Mouse (Mus musculus) liver, embryonic 15.5 days (tissue): Measurements from ENCODE around the gene Ruvbl1. TPM values are rescaled to one million over a fixed set of nuclear protein-coding genes. Genes with fewer than 3 reads are reported as not detected.

Experiments used
- ATAC-seq: fragments of 200-750 bp; cut with Nextera tagmentation; 2 replicates; pipeline ENCODE4 v1.8.0; 2017; ENCODE audit warnings: moderate number of reproducible peaks, mild to moderate bottlenecking, moderate library complexity; ENCODE audit not compliant: insufficient read depth
- H3K27ac ChIP-seq: fragments of 300-500 bp; sonication (generic); replicated peaks from 2 replicates; pipeline ENCODE4 v1.5.1; 2015; ENCODE audit warnings: mild to moderate bottlenecking, inconsistent platforms
- H3K27me3 ChIP-seq: fragments of 300-500 bp; sonication (generic); 2 replicates; pipeline ENCODE4 v1.6.1; 2015; ENCODE audit warnings: mild to moderate bottlenecking, inconsistent platforms
- H3K36me3 ChIP-seq: fragments of 300-500 bp; sonication (generic); replicated peaks from 2 replicates; pipeline ENCODE4 v1.6.1; 2015; ENCODE audit warnings: moderate library complexity, mild to moderate bottlenecking, inconsistent platforms
- H3K4me1 ChIP-seq: fragments of 300-500 bp; sonication (generic); replicated peaks from 2 replicates; pipeline ENCODE4 v1.6.1; 2015; ENCODE audit warnings: inconsistent platforms
- H3K4me2 ChIP-seq: fragments of 300-500 bp; sonication (generic); 2 replicates; pipeline ENCODE4 v1.6.1; 2015; ENCODE audit warnings: moderate library complexity, mild to moderate bottlenecking, inconsistent platforms
- H3K4me3 ChIP-seq: fragments of 300-500 bp; sonication (generic); replicated peaks from 2 replicates; pipeline ENCODE4 v1.5.1; 2015; ENCODE audit warnings: mild to moderate bottlenecking, inconsistent platforms
- H3K9ac ChIP-seq: fragments of 300-500 bp; sonication (generic); 2 replicates; pipeline ENCODE4 v1.6.1; 2015; ENCODE audit warnings: moderate library complexity, mild to moderate bottlenecking, inconsistent platforms
- H3K9me3 ChIP-seq: fragments of 300-500 bp; sonication (generic); replicated peaks from 2 replicates; pipeline ENCODE4 v1.6.1; 2016; ENCODE audit warnings: inconsistent platforms
- WGBS: fragments of 180-500 bp; shearing (Covaris S2); methylation state at CpG from one replicate; pipeline ENCODE4 v1.1.7; 2015; ENCODE audit warnings: mixed read lengths; ENCODE audit not compliant: insufficient replicate concordance; 5-methylcytosine and 5-hydroxymethylcytosine counted together
- polyA plus RNA-seq: library from polyadenylated mRNA; unstranded; fragments of >200 nt; fragmentation: Nextera tagmentation; extraction: Ambion mirVana; gene quantifications from 2 replicates; pipeline ENCODE4 v1.2.1, GENCODE M21; 2015

Gene Ruvbl1
- 68.2 and 73.7 TPM in 2 replicates for polyA plus RNA-seq

GRCm38 (mm10) chr6:88465181-88465920 lies at the start of gene Ruvbl1:
Gene Ruvbl1, plus strand, starts transcription at chr6:88465409.
- Histone ChIP-seq H3K27me3 (no peaks in the 10 kb centered on the region), H3K4me3 (peak within 1 kb of the TSS; percentile 72), H3K27ac (peak within 1 kb of the TSS; percentile 38; the same call in 1 of the 2 replicates), H3K4me1 (peaks cover 27% of the 10 kb centered on the region), H3K9me3 (no peaks in the 10 kb centered on the region), H3K36me3 (peaks cover 27% of the 10 kb centered on the region), H3K4me2 (peak within 1 kb of the TSS; percentile 84), H3K9ac (peak within 1 kb of the TSS; percentile 76)
- WGBS = under 1% methylated on average over 42 of the region's 42 CpGs
- peak; percentile 99 for ATAC-seq

GRCm38 (mm10) chr6:88416130-88416758 lies 49.0 kb upstream of the Ruvbl1 start:
- H3K36me3 ChIP-seq = no peaks in the 10 kb centered on the region
- H3K9me3 ChIP-seq = no peaks in the 10 kb centered on the region
- no peak overlapping the region for H3K4me3 ChIP-seq
- H3K27ac ChIP-seq = no peak overlapping the region
- H3K9ac ChIP-seq = no peak overlapping the region
- H3K4me1 ChIP-seq = 0 out of 2 replicates have a peak, but pooled peaks cover 8% of the 10 kb centered on the region
- no peak for ATAC-seq
- H3K27me3 ChIP-seq = no peaks in the 10 kb centered on the region
- H3K4me2 ChIP-seq = no peak overlapping the region
- WGBS = 70% methylated on average over 7 of the region's 7 CpGs

- 5% methylated on average over 4 of the region's 4 CpGs for WGBS
- Histone ChIP-seq H3K9me3 (no peaks in the 10 kb centered on the region), H3K27me3 (no peaks in the 10 kb centered on the region), H3K4me1 (peaks cover 11% of the 10 kb centered on the region), H3K4me2 (no peak overlapping the region), H3K9ac (no peak overlapping the region), H3K4me3 (no peak overlapping the region), H3K36me3 (no peaks in the 10 kb centered on the region), H3K27ac (no peak overlapping the region)
- no peak for ATAC-seq
Observed at GRCm38 (mm10) chr6:88431202-88431601, 34.0 kb upstream of the Ruvbl1 start.

DNA sequence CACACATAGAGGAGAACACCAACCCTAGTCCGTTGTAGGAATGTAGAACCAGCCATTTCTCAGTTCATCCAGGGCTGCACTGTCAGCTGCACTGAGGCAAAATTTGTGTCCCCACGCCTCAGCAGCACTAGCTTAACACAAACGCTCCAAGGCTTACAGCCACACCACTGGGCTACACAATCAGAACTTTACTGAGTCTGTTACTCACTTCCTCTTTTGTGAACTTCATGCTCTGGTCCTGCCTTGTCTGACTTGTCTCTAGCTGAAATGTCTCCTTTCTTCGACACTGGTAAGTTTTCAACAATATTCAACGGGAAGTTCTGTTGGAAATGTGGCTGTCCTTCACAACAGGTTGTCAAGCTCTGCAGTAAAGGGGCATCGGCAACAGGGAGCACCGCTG lies 29.6 kb upstream of the Ruvbl1 start:
- 46% methylated on average over 7 of the region's 7 CpGs for WGBS

GRCm38 (mm10) chr6:88439056-88439455 lies 26.2 kb upstream of the Ruvbl1 start:
- H3K4me1 ChIP-seq = peaks cover 13% of the 10 kb centered on the region
- no peak overlapping the region for H3K27ac ChIP-seq
- H3K9ac ChIP-seq = no peak overlapping the region
- no peak overlapping the region for H3K4me2 ChIP-seq
- no peaks in the 10 kb centered on the region for H3K36me3 ChIP-seq
- WGBS = 69% methylated on average over 4 of the region's 4 CpGs
- ATAC-seq = no peak
- no peaks in the 10 kb centered on the region for H3K27me3 ChIP-seq
- no peaks in the 10 kb centered on the region for H3K9me3 ChIP-seq
- H3K4me3 ChIP-seq = no peak overlapping the region

More for the DNA sequence above, 29.6 kb upstream of the Ruvbl1 start:
- no peaks in the 10 kb centered on the region for H3K27me3 ChIP-seq
- peaks cover 10% of the 10 kb centered on the region for H3K4me1 ChIP-seq
- no peak overlapping the region for H3K4me2 ChIP-seq
- H3K9me3 ChIP-seq = no peaks in the 10 kb centered on the region
- H3K9ac ChIP-seq = no peak overlapping the region
- H3K27ac ChIP-seq = no peak overlapping the region
- H3K4me3 ChIP-seq = no peak overlapping the region
- H3K36me3 ChIP-seq = no peaks in the 10 kb centered on the region
- no peak for ATAC-seq

DNA sequence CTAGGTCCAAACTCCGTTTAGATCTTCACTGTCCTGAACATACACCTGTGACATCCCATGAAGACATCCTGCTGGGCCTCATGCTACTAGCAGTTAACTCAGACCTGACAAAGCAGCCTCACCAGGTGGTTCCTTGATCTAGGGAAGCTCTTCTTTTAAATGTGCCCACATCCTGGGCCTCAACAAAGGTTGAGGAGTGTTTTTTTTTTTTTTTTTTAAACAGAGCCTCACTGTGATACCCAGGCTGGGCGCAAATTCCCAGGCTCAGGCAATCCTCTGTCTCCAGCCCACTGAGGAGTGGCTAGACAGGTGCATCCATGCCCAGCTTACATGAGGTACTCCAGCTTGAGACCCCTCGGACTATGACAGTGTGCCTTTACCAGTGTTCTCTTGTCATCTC lies 22.7 kb upstream of the Ruvbl1 start:
- H3K36me3 ChIP-seq = no peaks in the 10 kb centered on the region
- H3K4me1 ChIP-seq = peaks cover 38% of the 10 kb centered on the region
- no peak overlapping the region for H3K4me2 ChIP-seq
- no peak for ATAC-seq
- WGBS = 62% methylated on average over 3 of the region's 3 CpGs
- H3K9me3 ChIP-seq = no peaks in the 10 kb centered on the region
- no peak overlapping the region for H3K4me3 ChIP-seq
- H3K27ac ChIP-seq = no peak overlapping the region
- H3K27me3 ChIP-seq = no peaks in the 10 kb centered on the region; the same call in 1 of the 2 replicates
- H3K9ac ChIP-seq = no peak overlapping the region

- no peak overlapping the region for H3K4me3 ChIP-seq
- H3K4me2 ChIP-seq = no peak overlapping the region
- H3K9ac ChIP-seq = no peak overlapping the region
- ATAC-seq = no peak
- no peaks in the 10 kb centered on the region for H3K9me3 ChIP-seq
- no peaks in the 10 kb centered on the region; the same call in 1 of the 2 replicates for H3K27me3 ChIP-seq
- H3K36me3 ChIP-seq = no peaks in the 10 kb centered on the region
- H3K27ac ChIP-seq = no peak overlapping the region; the same call in 1 of the 2 replicates
- H3K4me1 ChIP-seq = peaks cover 38% of the 10 kb centered on the region
- WGBS = 64% methylated on average over 3 of the region's 3 CpGs
Observed at GRCm38 (mm10) chr6:88443446-88443845, 21.8 kb upstream of the Ruvbl1 start.

DNA sequence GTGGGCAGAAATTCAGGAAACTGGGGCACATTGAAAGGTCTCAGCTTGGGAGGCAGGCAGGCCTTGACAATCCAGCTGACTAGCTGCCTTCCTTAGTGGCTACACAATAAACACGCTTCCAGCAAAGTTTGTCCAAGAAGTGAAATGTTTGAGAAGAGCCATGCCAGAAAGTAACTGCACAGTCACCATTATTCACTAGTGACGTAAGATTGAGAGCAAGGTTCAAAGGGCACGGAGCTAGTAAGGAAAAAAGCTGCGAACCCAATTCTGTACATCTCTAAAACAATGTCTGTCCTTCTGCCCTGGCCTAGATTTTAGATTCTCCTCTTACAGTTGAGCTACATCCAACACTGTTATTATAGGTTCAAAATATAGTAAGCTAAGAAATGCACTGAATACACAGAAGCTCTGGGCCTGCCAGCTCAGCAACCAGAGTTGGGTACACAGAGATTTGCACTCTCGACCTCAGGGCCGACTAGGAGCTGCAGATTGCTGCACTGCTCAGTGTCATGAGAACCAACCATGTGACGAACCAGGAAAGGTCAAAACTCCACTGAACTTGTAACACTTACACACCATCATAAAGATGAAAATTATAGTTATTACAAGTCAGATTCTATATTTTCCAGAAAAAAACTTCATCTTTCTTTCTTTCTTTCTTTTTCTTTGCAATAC lies 21.0 kb upstream of the Ruvbl1 start:
- H3K27me3 ChIP-seq = peaks cover 6% of the 10 kb centered on the region; the same call in 1 of the 2 replicates
- H3K9ac ChIP-seq = no peak overlapping the region
- peak overlapping the region; percentile 42; the same call in 1 of the 2 replicates for H3K27ac ChIP-seq
- WGBS = 65% methylated on average over 7 of the region's 7 CpGs
- H3K36me3 ChIP-seq = no peaks in the 10 kb centered on the region
- no peaks in the 10 kb centered on the region for H3K9me3 ChIP-seq
- 0 out of 2 replicates have a peak, but pooled peaks have one; percentile 26 for ATAC-seq
- no peak overlapping the region for H3K4me2 ChIP-seq
- H3K4me3 ChIP-seq = no peak overlapping the region
- H3K4me1 ChIP-seq = peaks cover 38% of the 10 kb centered on the region

- H3K4me1 ChIP-seq = peaks cover 38% of the 10 kb centered on the region
- H3K9ac ChIP-seq = peak overlapping the region; percentile 81
- H3K27me3 ChIP-seq = peaks cover 13% of the 10 kb centered on the region; the same call in 1 of the 2 replicates
- no peaks in the 10 kb centered on the region for H3K36me3 ChIP-seq
- peak overlapping the region; percentile 89 for H3K4me3 ChIP-seq
- no peaks in the 10 kb centered on the region for H3K9me3 ChIP-seq
- no peak overlapping the region; the same call in 1 of the 2 replicates for H3K27ac ChIP-seq
- H3K4me2 ChIP-seq = peak overlapping the region; percentile 94
- no peak for ATAC-seq
- 2% methylated on average over 5 of the region's 5 CpGs for WGBS
Observed at GRCm38 (mm10) chr6:88445661-88446060, 19.5 kb upstream of the Ruvbl1 start.

GRCm38 (mm10) chr6:88446063-88447002 lies 18.9 kb upstream of the Ruvbl1 start, which contains the start of gene Eefsec:
Gene Eefsec, minus strand, starts transcription at chr6:88446539.
- under 1% methylated on average over 72 of the region's 72 CpGs for WGBS
- peak; percentile 88 for ATAC-seq

More at GRCm38 (mm10) chr6:88446063-88447002, 18.9 kb upstream of the Ruvbl1 start, which contains the start of gene Eefsec:
- peaks cover 38% of the 10 kb centered on the region for H3K4me1 ChIP-seq
- H3K4me3 ChIP-seq = peak within 1 kb of the TSS; percentile 89
- H3K4me2 ChIP-seq = peak within 1 kb of the TSS; percentile 94
- peak within 1 kb of the TSS; percentile 81 for H3K9ac ChIP-seq
- H3K27me3 ChIP-seq = peaks cover 13% of the 10 kb centered on the region; the same call in 1 of the 2 replicates
- H3K36me3 ChIP-seq = no peaks in the 10 kb centered on the region
- no peaks in the 10 kb centered on the region for H3K9me3 ChIP-seq
- peak within 1 kb of the TSS; percentile 78 for H3K27ac ChIP-seq
